Mouse (Mus musculus): ENCODE data around the gene Pik3r5. TPM values are rescaled to one million over a fixed set of nuclear protein-coding genes. Genes with fewer than 3 reads are reported as not detected.

The Pik3r5 gene
- polyA plus RNA-seq, 2 experiments, result 0.46 to 0.66 TPM

DNA sequence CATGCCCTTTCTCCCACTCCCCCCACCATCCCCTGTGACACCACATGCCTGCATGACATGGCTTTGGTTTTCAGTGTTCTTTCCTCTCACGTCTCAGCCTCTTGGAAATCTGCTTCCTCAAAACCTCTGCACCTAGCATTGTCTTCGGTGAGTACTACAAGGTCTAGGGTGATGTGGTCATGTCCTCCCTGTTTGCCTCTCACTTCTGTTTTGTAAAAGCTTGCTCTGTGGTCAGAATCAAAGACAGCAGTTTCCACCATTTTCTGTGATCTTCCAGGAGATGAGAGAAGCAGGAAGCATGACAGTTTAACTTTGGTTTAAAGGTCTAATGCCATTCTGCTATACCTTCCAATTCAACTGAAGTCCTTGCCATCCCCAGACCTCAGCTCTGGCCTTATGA lies 15.3 kb downstream of the Pik3r5 start:
- DNase-seq (ENCODE audit: low read depth in 3 of 3, low spot score in 3 of 3) (no peak), ATAC-seq (ENCODE audit: insufficient read depth) (no peak)
- no peak overlapping the region for H3K9ac ChIP-seq (replicated peaks)
- 32% methylated on average over 2 of the region's 2 CpGs for whole genome bisulfite sequencing (ENCODE audit: insufficient replicate concordance)
- no peaks in the 10 kb centered on the region for H3K36me3 ChIP-seq (replicated peaks; ENCODE audit: control insufficient read depth, insufficient read depth, low read depth)
- no peaks in the 10 kb centered on the region for H3K27me3 ChIP-seq (ENCODE audit: control insufficient read depth, insufficient read depth, low read length)
- TF ChIP-seq CTCF (IDR thresholded peaks at IDR 0.05; ENCODE audit: low read depth) (no peak), EP300 (IDR thresholded peaks at IDR 0.05; ENCODE audit: low read depth) (no peak)
- no peak overlapping the region for H3K4me2 ChIP-seq (ENCODE audit: low read depth)
- H3K9me3 ChIP-seq (ENCODE audit: control insufficient read depth, low read length), result no peaks in the 10 kb centered on the region
- no peak overlapping the region for H3K4me3 ChIP-seq (ENCODE audit: insufficient read depth in 1 of 2, low read depth in 2 of 2, low read length in 2 of 2)
- no peaks in the 10 kb centered on the region for H3K4me1 ChIP-seq (replicated peaks; ENCODE audit: control insufficient read depth in 2 of 2, insufficient read depth in 2 of 2, low read length in 1 of 2)
- H3K27ac ChIP-seq, result no peak overlapping the region

DNA sequence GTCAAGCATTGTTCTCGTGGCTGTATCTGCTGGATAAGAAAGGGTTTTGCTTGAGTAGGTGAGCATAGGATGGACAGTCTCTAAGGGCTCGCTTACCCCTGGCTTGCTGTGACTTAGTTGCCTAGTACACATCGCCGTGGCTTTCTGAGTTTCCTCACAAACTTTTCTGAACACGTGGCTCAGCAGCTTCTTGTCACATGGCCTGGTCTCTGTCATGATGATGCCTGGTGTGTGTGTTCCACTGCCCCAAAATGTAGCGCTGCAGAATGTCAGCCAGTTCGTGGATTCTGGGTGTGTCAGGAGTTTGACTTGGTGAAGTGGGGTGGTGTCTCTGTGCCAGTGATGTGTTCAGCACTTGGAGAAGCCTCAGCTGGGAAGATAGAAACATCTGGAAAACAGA lies 16.4 kb downstream of the Pik3r5 start:
- no peak for TF ChIP-seq CTCF (IDR thresholded peaks at IDR 0.05; ENCODE audit: low read depth)
- TF ChIP-seq EP300 (IDR thresholded peaks at IDR 0.05; ENCODE audit: low read depth), result no peak
- Histone ChIP-seq H3K9me3 (ENCODE audit: control insufficient read depth, low read length) (no peaks in the 10 kb centered on the region), H3K4me3 (ENCODE audit: insufficient read depth in 1 of 2, low read depth in 2 of 2, low read length in 2 of 2) (no peak overlapping the region), H3K27ac (no peak overlapping the region), H3K4me1 (replicated peaks; ENCODE audit: control insufficient read depth in 2 of 2, insufficient read depth in 2 of 2, low read length in 1 of 2) (no peaks in the 10 kb centered on the region), H3K9ac (replicated peaks) (no peak overlapping the region), H3K4me2 (ENCODE audit: low read depth) (no peak overlapping the region), H3K27me3 (ENCODE audit: control insufficient read depth, insufficient read depth, low read length) (no peaks in the 10 kb centered on the region), H3K36me3 (replicated peaks; ENCODE audit: control insufficient read depth, insufficient read depth, low read depth) (no peaks in the 10 kb centered on the region)
- 56% methylated on average over 7 of the region's 7 CpGs for WGBS (ENCODE audit: insufficient replicate concordance)
- DNase-seq (ENCODE audit: low read depth in 3 of 3, low spot score in 3 of 3) (no peak), ATAC-seq (ENCODE audit: insufficient read depth) (no peak)

DNA sequence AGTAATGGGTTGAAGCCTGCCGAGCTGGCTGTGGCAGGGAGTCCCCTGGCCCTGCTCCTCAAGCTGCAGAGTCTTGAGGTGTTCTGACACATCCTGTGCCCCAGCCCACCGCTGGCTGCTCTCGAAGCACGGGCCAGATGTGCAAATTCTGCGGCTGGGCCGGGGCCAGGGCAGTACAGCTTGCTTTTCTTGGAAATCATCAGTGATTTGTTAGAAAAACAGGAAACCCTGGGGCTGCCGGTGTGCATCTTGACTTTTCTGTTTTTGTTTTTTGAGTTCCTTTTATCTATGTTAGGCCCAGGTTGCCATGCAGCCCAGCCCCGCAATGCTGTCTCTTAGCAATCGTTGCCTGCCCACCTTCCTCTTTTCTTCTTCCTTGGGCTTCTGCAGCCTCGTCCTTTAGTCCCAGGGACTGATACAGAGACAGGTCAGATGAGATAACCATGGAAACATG lies 19.4 kb downstream of the Pik3r5 start:
- H3K4me3 ChIP-seq (ENCODE audit: insufficient read depth in 1 of 2, low read depth in 2 of 2, low read length in 2 of 2), result no peak overlapping the region
- TF ChIP-seq EP300 (IDR thresholded peaks at IDR 0.05; ENCODE audit: low read depth) (no peak), CTCF (IDR thresholded peaks at IDR 0.05; ENCODE audit: low read depth) (no peak)
- no peak overlapping the region for H3K4me2 ChIP-seq (ENCODE audit: low read depth)
- H3K27me3 ChIP-seq (ENCODE audit: control insufficient read depth, insufficient read depth, low read length), result no peaks in the 10 kb centered on the region
- WGBS (ENCODE audit: insufficient replicate concordance), result 27% methylated on average over 10 of the region's 10 CpGs
- H3K9me3 ChIP-seq (ENCODE audit: control insufficient read depth, low read length), result no peaks in the 10 kb centered on the region
- DNase-seq (ENCODE audit: low read depth in 3 of 3, low spot score in 3 of 3), result no peak
- no peak overlapping the region for H3K9ac ChIP-seq (replicated peaks)
- no peaks in the 10 kb centered on the region for H3K36me3 ChIP-seq (replicated peaks; ENCODE audit: control insufficient read depth, insufficient read depth, low read depth)
- H3K27ac ChIP-seq, result no peak overlapping the region
- no peaks in the 10 kb centered on the region for H3K4me1 ChIP-seq (replicated peaks; ENCODE audit: control insufficient read depth in 2 of 2, insufficient read depth in 2 of 2, low read length in 1 of 2)
- no peak for ATAC-seq (ENCODE audit: insufficient read depth)

DNA sequence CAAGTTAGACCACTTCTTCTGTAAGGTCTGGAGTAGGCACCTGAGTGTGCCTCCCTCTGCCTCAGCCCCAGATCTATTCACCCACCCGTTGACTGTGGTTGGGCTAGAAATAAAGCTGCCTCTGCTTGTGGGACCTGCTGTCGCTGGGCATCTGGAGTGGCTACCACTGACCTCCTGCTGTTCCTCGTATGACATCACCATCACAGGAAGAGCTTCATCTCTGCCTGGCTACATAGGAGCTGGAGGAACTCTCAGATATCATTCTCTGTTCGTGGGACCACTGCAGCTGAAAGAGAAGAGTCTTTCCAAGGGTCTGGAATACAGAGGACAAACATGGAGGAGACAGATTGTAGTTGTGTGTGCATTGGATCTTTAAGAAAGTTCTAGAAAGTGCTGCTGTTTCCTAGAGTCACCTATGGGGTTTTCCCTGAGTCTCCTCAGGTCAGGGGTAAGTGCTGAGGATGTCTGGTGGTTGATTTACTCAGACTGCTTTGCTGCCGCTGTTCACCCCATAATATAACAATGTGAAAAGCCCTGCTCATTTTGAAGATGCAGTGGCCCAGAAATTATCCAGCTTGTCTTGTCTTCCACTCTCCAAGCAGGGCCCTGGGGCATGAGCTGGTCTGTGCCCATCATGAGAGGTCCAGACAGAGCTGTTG lies 20.0 kb downstream of the Pik3r5 start:
- no peak overlapping the region for H3K4me3 ChIP-seq (ENCODE audit: insufficient read depth in 1 of 2, low read depth in 2 of 2, low read length in 2 of 2)
- no peaks in the 10 kb centered on the region for H3K9me3 ChIP-seq (ENCODE audit: control insufficient read depth, low read length)
- 39% methylated on average over 5 of the region's 5 CpGs for WGBS (ENCODE audit: insufficient replicate concordance)
- no peak overlapping the region for H3K4me2 ChIP-seq (ENCODE audit: low read depth)
- H3K27ac ChIP-seq, result no peak overlapping the region
- no peaks in the 10 kb centered on the region for H3K4me1 ChIP-seq (replicated peaks; ENCODE audit: control insufficient read depth in 2 of 2, insufficient read depth in 2 of 2, low read length in 1 of 2)
- no peak for DNase-seq (ENCODE audit: low read depth in 3 of 3, low spot score in 3 of 3)
- no peaks in the 10 kb centered on the region for H3K27me3 ChIP-seq (ENCODE audit: control insufficient read depth, insufficient read depth, low read length)
- no peaks in the 10 kb centered on the region for H3K36me3 ChIP-seq (replicated peaks; ENCODE audit: control insufficient read depth, insufficient read depth, low read depth)
- H3K9ac ChIP-seq (replicated peaks), result no peak overlapping the region
- no peak for ATAC-seq (ENCODE audit: insufficient read depth)
- TF ChIP-seq EP300 (IDR thresholded peaks at IDR 0.05; ENCODE audit: low read depth), result no peak
- TF ChIP-seq CTCF (IDR thresholded peaks at IDR 0.05; ENCODE audit: low read depth), result no peak

DNA sequence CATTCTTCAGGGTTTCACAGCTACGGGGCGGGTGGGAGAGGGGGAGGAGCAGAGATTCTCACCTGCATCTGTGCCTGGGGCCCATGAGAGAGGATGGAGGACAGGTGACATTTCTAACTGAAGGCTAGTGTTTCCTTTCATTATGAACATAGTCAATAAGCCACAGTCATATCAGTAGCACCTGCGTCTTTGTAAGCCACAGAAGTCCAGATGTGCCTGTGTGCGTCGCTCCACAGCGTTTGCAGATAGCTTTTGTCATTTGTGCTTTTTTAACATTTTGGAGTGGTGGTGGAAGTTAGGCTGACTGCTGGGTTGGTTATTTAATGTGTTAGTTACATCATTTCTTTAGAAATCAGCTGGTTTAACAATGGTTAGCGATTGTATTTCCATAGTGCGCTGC lies 20.8 kb downstream of the Pik3r5 start:
- ATAC-seq (ENCODE audit: insufficient read depth), result no peak
- H3K27ac ChIP-seq, result no peak overlapping the region
- H3K36me3 ChIP-seq (replicated peaks; ENCODE audit: control insufficient read depth, insufficient read depth, low read depth), result no peaks in the 10 kb centered on the region
- TF ChIP-seq EP300 (IDR thresholded peaks at IDR 0.05; ENCODE audit: low read depth), result no peak
- TF ChIP-seq CTCF (IDR thresholded peaks at IDR 0.05; ENCODE audit: low read depth), result no peak
- H3K27me3 ChIP-seq (ENCODE audit: control insufficient read depth, insufficient read depth, low read length), result no peaks in the 10 kb centered on the region
- no peak for DNase-seq (ENCODE audit: low read depth in 3 of 3, low spot score in 3 of 3)
- H3K4me3 ChIP-seq (ENCODE audit: insufficient read depth in 1 of 2, low read depth in 2 of 2, low read length in 2 of 2), result no peak overlapping the region
- no peaks in the 10 kb centered on the region for H3K4me1 ChIP-seq (replicated peaks; ENCODE audit: control insufficient read depth in 2 of 2, insufficient read depth in 2 of 2, low read length in 1 of 2)
- no peaks in the 10 kb centered on the region for H3K9me3 ChIP-seq (ENCODE audit: control insufficient read depth, low read length)
- H3K9ac ChIP-seq (replicated peaks), result no peak overlapping the region
- no peak overlapping the region for H3K4me2 ChIP-seq (ENCODE audit: low read depth)
- whole genome bisulfite sequencing (ENCODE audit: insufficient replicate concordance), result 80% methylated on average over 8 of the region's 8 CpGs

Data from liver, embryonic 14.5 days (tissue).